Mouse (Mus musculus) naive thymus-derived CD4-positive, alpha-beta T cell, adult 2 months (primary cell): ENCODE results near the gene Plpp3.

Experiments used
- DNase-seq: peaks from one replicate; pipeline ENCODE4 v3.0.0-alpha.2; 2011; ENCODE audit warnings: low read depth

Gene Plpp3

DNA sequence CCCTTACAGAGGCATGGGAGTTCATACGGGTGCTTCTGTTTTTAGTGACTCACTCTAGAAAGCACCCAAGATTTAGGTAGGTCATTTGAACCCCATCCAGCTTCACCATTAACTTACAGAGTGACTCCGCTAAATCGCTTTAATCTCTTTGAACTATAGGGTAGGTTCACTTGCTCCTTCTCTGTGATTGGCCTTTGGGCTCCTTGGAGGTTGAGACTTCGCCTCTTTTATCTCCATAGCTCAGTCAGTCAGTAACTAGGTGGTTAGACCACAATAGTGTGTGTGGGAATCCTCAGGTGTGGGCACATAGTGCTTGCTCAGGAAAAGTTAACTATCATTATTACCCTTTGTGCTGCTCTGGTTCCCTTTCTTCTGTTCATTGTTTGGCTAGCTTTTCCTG is 33.7 kb downstream of the Plpp3 start:
- no peak for DNase-seq

DNA sequence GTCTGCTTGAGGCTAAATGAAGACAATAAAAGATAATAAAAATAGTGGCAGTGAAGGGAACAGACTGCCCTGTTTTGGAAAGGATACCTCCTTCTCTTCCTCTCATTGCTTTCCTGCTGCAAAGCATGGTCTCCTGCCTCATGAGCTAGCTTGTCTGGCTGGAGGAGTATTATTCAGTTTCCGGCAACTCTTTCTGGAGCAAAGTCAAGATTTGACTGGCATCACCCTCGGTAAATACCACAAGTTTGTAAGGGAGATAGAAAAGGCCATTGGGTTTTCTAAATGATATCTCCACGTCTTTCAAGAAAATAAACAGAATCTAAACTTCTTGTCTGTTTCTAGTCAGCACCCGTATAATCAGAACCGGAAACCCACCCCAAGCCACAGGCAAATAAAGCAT is 34.4 kb downstream of the Plpp3 start:
- no peak for DNase-seq

DNA sequence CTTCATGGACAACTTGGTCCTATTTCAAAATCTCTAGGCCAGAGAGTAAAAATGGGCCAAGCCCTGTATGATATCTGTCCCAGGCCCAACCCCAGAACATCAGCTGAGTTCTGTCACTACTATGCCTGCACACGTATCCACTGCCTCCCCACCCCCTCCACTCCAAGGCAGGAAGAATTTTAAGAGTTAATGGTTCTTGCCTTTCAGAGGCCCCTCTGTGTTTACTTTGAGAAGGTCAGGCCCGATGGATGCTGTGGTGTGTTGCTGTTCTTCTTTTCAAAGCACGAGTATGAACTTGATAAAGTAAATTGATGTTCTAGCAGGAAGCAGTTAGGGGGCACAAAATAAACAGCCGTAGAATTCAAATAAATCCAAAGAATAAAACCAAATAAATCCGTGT is 35.5 kb downstream of the Plpp3 start:
- DNase-seq = no peak

DNA sequence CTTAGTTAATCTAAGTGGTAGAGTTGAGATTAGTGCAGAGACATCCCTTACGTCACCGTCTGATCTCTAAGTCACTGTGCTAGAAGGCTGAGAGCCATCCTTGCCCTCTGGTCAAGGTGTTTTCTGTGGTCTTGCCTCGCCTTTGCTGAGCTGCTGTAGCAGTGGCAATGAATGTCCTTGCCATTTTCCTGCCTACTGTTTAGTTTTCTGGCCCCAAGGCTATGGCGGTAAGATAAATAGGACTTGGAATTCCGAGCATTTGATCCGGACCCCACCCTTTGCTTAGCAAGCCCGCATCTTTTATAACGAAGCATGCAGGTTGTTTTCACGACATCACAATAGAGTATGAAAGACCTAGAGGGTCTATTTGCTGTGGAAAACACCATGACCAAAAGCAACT is 38.1 kb downstream of the Plpp3 start:
- no peak for DNase-seq

DNA sequence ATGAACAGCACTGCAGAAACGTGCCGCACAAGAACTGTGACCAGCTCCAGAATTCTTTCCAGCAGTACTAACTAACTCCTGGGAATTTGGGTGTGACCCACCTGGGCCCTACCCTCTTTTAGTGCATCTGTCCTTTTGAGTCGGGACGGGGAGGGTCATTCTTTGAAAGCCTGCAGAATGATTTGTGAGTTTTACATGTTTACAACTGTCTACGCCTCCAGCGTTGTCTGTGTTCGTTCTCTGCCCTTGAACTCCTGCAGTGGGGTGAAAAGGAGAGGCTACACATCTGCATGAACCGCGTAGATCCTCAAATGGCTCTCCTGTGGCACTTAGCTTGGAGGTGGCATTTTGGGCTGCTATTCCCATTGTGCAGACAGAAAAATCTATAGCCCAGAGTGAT is 39.0 kb downstream of the Plpp3 start:
- no peak for DNase-seq

DNA sequence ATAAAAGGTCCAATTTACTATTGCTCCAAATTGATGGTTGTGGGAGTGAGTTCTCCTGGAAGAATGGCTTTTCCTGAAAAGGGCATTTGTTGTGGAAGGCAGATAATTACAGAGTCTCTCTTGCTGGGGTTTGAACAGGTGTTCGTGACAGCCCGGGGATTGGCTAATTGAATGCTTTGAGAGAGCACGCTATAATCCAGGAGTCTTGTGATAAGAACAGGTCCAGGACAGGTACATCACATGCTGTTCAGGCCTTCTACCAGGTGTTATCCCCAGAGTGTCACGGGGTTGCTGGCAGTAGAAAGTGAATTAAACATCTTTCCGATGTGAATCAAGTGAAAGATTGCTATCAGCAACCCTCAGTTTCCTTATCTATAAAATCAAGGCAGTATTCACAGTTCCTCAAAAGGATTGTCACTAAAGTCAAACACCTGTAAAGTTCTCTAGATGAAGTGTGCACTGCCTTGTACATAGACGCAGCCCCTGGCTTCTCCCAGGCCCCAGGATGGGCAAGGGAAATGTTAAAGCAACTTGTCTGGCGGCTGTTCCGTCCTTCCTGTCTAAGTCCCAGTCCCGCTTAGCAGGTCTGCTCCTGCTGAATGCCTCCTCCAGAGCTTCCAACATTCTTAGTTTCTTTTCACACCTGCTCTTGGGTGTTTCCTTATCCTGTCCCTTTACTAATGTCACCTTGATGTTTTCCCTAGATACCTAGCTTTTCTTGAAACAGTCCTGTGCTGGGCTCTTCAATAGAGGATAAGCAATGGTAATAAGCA is 40.0 kb downstream of the Plpp3 start:
- DNase-seq = no peak

DNA sequence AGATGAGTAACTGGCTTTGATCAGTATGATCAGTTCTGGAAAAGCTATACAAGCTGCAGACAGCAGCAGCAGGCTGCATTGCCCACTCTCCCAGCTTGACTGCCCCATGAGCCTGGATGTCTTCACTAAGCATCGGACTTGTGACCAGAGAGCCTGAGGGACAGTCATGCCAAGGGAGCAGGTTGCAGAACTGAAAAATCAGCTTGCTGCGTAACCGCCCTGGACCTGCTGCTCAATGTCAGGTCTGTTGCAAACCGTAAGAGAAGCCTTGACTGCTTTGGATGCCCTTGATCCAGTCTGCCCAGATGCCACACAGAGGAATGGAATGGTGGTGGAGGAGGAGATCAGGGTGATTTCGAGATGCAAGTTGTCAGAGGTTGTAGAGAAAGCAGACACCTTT is 41.5 kb downstream of the Plpp3 start:
- DNase-seq = no peak

DNA sequence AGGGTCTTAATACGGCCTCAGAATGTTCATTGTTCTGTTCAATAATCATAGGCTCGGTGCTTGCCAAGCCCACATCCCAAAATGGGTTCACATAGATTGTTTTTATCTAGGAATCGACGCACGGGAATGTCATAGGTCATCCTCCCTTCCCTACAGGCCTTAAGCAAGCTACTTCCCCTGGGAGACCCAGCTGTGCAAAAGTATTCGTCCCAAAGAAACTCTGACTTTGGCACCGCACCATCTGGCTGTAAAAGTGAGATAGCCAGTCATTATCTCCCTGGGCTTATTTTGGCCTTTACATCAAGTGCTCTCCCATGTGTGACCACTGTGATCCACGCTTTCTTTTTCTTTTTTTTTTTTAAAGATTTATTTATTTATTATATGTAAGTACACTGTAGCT is 42.2 kb downstream of the Plpp3 start:
- no peak for DNase-seq

DNA sequence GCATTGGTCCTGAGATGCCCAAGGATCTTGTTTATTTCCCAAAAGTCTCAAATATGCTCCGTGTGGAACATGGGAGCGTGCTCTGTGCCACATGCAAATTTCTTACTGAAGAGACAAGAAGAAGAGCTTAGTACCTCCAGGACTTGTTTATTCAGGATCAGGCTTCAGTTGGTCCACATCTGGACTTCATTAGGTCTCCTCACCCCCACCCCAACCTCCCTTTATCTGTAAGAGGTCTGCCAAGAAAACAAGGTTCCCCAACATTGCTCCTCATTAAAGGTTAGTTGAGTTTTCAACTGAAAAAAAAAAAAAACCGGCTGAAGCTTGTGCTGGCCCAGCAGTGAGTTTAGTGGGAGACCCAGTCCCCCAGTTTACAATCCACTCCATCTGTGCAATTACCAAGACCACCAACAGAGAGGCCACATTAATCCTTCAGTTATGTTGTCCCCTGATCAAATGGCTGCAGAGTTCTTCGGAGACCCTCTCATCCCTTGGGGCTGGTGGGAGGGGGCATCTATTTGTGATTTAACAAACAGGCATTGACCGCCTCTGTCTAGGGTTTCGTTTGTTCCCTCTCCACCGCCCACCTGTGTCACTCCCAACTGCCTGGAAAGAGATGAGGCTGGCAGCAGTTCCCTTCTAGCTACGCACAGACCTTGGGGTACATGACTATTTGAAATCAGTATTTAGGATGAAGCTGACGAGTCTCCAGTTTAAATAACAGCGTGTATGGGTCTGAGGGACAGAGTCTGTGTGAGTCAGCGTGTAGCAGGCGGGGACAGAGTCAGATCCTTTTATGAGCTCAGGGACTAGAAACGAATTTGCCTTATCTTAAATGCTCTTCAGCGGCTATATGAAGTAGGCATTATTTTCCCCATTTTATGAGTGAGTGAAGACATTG is 43.7 kb downstream of the Plpp3 start:
- no peak for DNase-seq

DNA sequence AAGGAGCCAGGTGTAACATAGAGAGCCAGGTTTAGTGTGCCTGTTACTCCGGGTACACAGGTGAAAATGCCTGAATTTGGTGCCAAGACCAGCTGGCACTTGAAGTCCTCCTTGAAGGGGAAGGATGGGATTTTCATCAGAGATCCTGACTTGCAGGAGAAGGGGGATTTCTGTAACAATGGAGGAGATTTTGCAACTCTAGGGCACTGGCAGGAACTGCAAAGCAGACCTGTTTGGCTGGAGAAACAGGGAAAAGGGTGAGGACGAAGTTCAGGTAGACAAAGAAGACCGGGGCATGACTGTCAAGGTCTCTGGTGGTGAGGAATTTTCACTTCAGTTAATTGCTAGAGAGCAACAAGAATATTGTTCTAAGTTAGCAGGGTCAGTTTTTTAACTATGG is 45.3 kb downstream of the Plpp3 start:
- DNase-seq = no peak

DNA sequence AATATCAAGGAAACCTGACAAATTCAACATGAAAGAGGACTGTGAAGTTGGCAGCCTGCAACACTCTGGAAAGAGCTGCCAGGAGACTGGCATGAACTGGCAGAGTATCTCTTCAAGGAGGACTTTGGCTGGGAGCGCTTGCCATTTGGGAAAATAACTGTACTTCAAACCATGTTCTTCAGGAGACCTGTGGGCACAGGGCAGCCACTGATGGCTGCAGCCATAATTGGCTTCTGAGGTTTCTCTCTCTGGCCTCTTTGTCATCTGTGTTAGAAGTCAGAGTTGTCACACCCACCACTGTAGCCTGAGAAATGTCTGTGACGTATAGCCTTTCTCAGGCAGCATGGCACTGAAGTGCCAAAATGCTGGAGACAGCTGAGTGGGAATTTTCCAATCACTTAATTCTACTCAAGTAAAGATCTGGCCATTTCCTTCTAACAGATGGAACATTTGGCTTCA is 46.2 kb downstream of the Plpp3 start:
- DNase-seq = no peak

DNA sequence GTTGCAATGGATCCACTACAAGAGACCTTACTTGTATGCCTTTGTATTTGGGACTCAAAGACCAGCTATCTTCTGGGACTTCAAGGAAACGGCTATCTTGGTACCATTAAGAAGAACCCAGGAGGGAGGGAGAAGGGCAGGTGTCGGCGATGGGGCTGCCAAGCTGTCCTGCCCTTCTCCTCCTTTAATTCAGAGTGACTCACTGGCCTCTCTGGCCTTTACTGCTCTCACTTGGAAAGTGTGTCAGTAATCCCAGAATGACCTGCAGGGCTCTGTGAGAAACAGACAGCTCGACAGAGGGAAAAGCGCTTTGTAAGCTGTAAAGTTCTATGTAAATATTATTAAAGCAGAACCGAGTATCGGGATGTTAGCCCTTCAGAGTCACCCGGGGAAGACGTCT is 46.9 kb downstream of the Plpp3 start:
- no peak for DNase-seq

DNA sequence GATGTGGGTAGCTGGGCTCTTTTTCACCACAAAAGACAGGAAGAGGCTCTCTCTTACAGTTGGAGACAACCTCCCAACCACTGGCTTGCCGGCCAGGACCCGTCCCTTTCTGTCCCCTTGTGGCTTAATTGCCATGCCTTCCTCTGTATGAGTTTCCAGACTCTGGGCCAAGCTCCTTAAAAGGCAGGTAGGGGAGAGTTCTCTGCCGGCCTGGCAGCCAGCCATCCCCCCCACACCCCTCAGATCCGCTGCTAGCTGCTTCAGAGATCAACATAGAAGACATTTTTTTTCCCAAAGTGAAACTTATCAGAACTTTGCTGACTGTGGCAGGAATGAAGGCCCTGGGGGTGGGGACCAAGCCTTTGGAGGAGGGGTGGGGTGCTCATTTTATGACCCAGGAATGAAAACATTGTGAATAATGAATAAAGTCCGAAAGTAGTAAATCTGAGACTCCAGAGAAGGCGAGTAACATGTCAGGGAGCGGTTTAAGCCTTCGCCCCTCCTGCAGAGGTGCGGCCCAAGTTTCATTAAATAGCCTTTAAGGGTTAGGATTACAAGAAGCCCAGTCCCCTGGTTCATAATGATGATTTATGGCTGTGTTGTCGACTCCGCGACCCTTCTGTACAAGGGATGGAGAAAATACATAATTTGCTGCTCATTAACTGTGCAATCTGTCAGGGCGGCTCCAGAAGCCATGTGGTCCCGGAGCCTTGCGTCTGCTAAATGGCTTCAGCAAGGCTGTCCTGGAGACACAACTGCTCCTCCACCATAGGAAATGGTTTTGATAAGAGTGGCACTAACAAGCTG is 48.1 kb downstream of the Plpp3 start:
- no peak for DNase-seq

DNA sequence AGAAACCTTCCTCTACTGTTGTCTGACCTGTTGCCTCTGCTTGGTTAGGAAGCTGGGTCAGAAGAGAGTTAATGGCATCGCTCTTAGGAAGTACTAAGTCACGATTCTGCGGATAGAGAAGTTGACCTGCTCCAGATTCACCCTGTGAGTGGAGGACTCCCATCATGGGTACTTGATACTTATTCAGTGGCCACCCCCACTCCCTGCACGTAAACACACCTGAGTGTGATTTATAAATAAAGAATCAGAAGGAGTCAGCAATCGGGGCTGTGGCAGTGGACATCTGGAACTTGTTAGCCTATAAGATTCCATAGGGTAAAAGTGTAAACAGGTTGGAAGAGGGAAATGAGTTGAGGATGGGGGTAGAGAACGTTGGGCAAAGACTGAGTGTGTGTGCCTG is 49.0 kb downstream of the Plpp3 start:
- no peak for DNase-seq

DNA sequence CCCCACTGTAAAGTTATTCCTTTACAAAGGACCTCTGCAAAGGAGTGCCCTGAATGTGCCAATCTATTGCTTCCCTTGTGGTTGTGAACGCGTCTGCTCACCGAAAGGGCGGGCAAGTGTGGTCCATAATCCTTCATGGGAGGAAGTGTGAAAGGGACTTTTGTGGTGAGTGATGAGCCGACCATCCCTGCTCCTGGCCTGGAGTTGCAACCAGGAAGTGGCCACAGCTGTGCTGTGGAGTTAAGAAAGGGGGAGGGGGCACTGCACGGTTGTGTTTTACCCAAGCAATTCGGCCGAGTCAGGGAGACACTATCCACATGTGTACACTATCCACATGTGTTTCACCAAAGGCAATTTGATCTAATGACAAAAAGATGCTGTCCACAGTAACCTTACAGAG is 49.8 kb downstream of the Plpp3 start:
- DNase-seq = no peak

DNA sequence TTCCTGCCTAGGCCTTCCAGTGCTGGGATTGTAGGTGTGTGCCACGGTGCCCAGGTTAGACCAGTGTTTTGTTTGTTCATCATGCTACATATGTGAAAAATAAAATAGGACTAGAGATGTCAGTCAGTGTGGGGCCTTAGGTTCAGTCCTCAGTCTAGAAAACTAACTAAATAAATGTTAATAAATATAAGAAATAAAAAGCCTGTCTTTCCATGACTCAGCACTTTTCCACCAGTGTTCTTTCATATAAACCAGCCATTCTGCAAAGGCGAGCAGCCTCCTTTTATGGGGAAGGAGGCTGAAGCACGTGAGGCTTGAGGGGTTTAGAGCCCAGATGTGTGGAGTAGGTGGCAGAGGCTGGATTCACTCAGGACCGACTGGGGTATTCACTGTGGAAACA is 50.5 kb downstream of the Plpp3 start:
- DNase-seq = no peak

DNA sequence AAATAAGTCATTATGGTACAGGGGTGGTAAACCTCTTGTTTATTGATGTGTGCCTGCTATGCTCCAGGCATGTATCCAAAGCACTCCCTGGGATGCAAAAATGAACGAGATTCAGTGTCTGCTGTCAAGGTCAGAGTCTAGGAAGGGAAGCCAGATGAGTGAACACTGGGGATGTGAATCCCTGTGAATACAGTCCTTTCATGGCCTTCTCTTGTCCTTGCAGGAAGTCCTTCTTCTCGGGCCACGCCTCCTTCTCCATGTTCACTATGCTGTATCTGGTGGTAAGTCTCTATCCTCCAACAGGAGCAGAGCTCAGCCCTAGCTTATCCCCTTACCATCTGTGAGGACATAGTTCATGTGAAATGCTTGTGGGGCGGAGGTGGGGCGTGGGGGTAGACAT is 51.8 kb downstream of the Plpp3 start:
- no peak for DNase-seq

DNA sequence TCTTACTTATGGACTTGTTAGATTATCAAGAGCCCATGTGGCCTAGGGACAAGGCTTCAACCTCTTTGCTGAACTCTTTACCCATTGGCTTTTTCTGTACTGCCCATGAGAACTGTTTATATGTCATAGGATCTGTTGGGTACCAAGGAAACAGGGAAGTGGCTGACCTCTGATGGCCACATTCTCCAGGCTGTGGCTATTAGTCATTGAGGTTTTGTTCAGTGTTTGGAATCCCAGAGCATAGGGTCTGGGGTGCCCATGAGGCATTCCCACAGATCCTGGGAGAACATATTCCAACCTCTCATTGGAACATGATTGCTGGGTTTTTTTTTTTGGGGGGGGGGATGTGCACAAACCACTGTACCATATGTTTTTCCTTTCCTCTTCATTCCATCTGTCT is 56.2 kb downstream of the Plpp3 start:
- DNase-seq = no peak

DNA sequence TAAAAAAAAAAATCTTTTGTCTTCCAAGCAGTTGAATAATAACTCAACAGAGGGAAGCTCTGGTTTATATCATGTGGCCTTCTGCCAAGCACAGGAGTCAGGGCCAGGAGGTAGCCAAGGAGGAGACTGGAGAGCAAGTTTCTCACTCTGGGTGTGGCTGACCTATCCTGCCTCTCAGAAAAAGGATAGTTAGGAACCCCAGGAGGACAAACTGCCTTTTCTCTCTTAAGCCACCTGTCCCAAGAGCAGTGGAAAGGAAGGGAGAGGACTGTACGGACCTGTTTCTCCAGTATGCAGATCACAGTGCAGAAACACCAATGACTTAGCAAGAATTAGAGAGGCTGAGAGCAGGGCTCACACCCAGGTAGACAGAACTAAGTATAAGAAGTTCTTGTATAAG is 57.3 kb downstream of the Plpp3 start:
- DNase-seq = no peak

DNA sequence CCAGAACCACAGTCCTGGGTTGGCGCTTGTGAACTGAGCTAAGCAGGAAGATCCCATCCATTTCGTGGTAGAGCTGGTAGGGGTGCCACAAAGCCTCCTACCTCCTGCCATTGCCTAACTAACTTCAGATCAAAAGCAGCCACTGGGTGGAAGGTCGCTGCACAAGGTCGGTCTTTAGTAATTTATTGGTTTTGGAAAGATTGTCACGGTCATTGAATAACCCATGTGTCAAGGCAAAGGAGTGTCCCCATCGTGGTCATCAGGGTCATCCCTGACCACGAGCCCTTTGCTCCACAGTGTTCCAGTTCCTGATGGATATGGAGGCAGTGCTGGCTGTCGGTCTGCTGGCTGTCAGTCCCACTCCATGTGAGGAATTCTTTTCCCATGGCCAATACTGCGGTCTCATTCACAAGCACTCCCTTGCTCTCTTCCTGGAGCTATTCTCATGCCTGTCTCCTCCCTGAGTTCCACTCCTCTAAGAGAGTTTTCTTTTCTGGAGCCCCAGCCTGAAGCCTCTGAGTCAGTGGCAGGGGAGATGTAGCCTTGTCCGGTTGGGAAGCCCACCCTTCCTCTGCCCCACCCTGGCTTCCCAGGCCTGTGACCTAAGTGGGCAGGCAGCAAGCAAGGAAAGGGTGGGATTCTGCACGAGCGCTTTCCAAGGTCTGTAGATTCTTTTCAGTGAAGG is 58.7 kb downstream of the Plpp3 start:
- no peak for DNase-seq

DNA sequence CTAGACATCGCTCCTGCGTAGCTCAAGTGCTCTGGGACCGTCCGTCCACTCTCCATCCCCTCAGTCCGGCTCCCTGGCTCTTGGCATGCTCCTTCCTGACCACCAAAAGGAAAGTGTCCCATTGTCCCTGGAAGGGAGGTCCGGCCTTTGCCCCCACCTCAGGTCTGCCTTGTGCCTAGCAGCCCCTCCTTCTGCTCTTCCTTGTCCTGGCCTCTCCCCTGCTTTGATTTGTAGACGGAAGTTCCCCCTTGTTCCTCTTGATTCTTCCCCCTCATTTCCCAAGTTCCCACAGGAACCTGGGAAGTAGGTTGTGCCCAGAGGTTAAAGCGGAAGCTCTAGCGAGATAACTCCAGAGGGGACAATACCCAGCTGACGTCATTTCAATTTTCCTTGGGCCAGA is 61.1 kb downstream of the Plpp3 start:
- DNase-seq = no peak

DNA sequence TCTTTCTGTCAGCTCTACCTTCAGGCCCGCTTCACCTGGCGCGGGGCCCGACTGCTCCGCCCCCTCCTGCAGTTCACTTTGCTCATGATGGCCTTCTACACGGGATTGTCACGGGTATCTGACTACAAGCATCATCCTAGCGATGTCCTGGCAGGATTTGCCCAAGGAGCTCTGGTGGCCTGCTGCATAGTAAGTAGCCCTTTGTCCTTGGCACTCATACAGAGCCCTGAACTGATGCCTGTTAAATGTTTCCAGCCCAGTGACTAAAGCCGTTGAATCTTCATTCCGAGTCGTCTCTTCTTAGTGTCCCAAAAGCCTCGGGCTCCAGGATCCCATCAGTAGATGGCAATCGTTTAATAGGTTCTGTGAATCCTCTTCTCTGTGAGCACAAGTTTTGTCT is 62.2 kb downstream of the Plpp3 start:
- DNase-seq = no peak
